Mouse (Mus musculus) hindbrain, embryonic 11.5 days (tissue): Measurements from ENCODE around the gene 1700015F17Rik. TPM values are rescaled to one million over a fixed set of nuclear protein-coding genes. Genes with fewer than 3 reads are reported as not detected.

Experiments
- ATAC-seq: fragments of 200-750 bp; cut with Nextera tagmentation; 2 replicates; pipeline ENCODE4 v1.8.0; 2017; ENCODE audit warnings: mild to moderate bottlenecking, moderate TSS enrichment, moderate library complexity; ENCODE audit not compliant: low FRiP score
- DNase-seq: peaks from one replicate; pipeline ENCODE4 v3.0.0-alpha.2; 2015; ENCODE audit warnings: low spot score
- H3K27ac ChIP-seq: fragments of 300-500 bp; sonication (generic); 2 replicates; pipeline ENCODE4 v1.5.1; 2014; ENCODE audit warnings: mild to moderate bottlenecking, low read depth, low read length
- H3K27me3 ChIP-seq: fragments of 300-500 bp; sonication (generic); 2 replicates; pipeline ENCODE4 v1.6.1; 2014; ENCODE audit warnings: mild to moderate bottlenecking, low read length, moderate library complexity, mixed read lengths; ENCODE audit not compliant: control insufficient read depth, insufficient read depth
- H3K36me3 ChIP-seq: fragments of 300-500 bp; sonication (generic); 2 replicates; pipeline ENCODE4 v1.6.1; 2014; ENCODE audit warnings: mild to moderate bottlenecking, low read length, moderate library complexity, mixed read lengths; ENCODE audit not compliant: control insufficient read depth, insufficient read depth
- H3K4me1 ChIP-seq: fragments of 300-500 bp; sonication (generic); replicated peaks from 2 replicates; pipeline ENCODE4 v1.6.1; 2014; ENCODE audit warnings: low read length, mixed read lengths; ENCODE audit not compliant: control insufficient read depth, insufficient read depth
- H3K4me2 ChIP-seq: fragments of 300-500 bp; sonication (generic); replicated peaks from 2 replicates; pipeline ENCODE4 v1.6.1; 2014; ENCODE audit warnings: mild to moderate bottlenecking, low read depth, low read length
- H3K4me3 ChIP-seq: fragments of 300-500 bp; sonication (generic); 2 replicates; pipeline ENCODE4 v1.5.1; 2014; ENCODE audit warnings: low read depth, low read length
- H3K9ac ChIP-seq: fragments of 300-500 bp; sonication (generic); 2 replicates; pipeline ENCODE4 v1.6.1; 2014; ENCODE audit warnings: low read depth, low read length
- H3K9me3 ChIP-seq: fragments of 300-500 bp; sonication (generic); 2 replicates; pipeline ENCODE4 v1.6.1; 2016; ENCODE audit warnings: low read length; ENCODE audit not compliant: control insufficient read depth
- WGBS: fragments of 180-500 bp; shearing (Covaris S2); extraction: QIAGEN DNeasy Blood & Tissue Kit; methylation state at CpG from one replicate; pipeline ENCODE4 v1.1.7; 2014; 5-methylcytosine and 5-hydroxymethylcytosine counted together
- polyA plus RNA-seq: library from polyadenylated mRNA; unstranded; fragments of >200 nt; fragmentation: Nextera tagmentation; extraction: Ambion mirVana; gene quantifications from 2 replicates; pipeline ENCODE4 v1.2.1, GENCODE M21; 2014

1700015F17Rik gene
- polyA plus RNA-seq, 1 experiment from 2014 or later = not detected

DNA sequence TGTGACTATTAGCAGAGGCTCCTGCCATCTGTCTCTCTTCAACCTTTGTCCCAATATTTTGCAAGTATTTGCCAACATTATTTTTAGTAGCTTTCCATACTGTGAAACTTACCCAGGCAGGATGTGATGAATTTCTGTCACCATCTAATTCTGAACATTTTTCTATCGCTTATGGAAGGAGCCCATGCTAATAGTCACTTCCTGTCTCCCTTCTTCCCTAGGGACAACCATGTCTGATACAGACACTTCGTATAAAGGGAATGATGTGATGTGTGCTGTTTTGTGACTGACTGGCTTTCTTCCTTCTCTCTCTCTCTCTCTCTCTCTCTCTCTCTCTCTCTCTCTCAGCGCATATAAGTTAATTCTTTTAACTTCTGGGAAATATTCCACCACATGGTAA, 64.1 kb downstream of the 1700015F17Rik start:
- no peaks in the 10 kb centered on the region for H3K9me3 ChIP-seq
- no peak overlapping the region for H3K4me2 ChIP-seq
- no peaks in the 10 kb centered on the region for H3K4me1 ChIP-seq
- no peak for ATAC-seq
- no peak overlapping the region for H3K27ac ChIP-seq
- 81% methylated on average over 3 of the region's 3 CpGs for WGBS
- no peak for DNase-seq
- no peak overlapping the region for H3K9ac ChIP-seq
- no peak overlapping the region for H3K4me3 ChIP-seq
- no peaks in the 10 kb centered on the region for H3K36me3 ChIP-seq
- H3K27me3 ChIP-seq = no peaks in the 10 kb centered on the region

DNA sequence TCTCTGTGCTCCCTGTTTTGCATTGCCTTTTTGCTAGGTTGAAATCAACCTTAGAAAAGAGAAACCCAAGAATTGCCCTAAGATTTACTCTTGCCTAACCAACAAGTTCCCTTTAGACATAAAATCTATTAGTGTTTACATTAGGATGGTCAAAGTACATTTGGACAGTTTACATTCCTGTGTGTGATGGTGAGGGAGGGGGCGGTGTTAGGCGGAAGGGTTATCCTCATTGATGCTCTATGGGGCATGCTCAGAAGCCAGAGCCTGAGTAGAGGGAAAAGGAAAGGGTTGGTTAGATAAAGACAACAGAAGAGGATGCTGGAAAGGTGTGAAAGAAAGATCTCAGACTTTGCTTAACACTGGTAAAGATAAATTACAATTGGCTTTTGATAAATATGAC, 67.1 kb downstream of the 1700015F17Rik start:
- Histone ChIP-seq H3K36me3 (no peaks in the 10 kb centered on the region), H3K27me3 (no peaks in the 10 kb centered on the region), H3K4me1 (no peaks in the 10 kb centered on the region), H3K9me3 (no peaks in the 10 kb centered on the region), H3K27ac (no peak overlapping the region), H3K4me2 (no peak overlapping the region), H3K9ac (no peak overlapping the region), H3K4me3 (no peak overlapping the region)
- DNase-seq (no peak), ATAC-seq (no peak)
- 98% methylated on average over 2 of the region's 2 CpGs for WGBS

DNA sequence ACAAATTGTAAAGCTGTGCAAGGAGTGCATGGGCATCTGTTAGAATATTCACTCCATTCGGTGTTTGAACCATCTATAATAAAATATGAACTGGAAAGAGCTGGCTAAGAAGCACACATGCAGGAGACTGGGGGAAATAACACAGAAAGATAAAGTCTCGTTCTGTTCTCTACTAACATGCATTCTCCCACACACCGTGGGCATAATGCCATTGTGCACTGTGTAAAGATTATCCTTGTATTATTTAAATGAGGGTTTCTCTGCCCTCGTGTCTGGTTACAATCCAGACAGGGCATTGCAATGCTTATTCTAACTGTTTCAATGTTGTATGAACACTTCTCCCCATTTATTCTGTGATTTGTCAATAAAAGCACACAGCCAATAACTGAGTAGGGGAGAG, 77.0 kb downstream of the 1700015F17Rik start:
- Histone ChIP-seq H3K4me1 (no peaks in the 10 kb centered on the region), H3K4me3 (no peak overlapping the region), H3K27me3 (no peaks in the 10 kb centered on the region), H3K36me3 (no peaks in the 10 kb centered on the region), H3K27ac (no peak overlapping the region), H3K9me3 (no peaks in the 10 kb centered on the region), H3K4me2 (no peak overlapping the region), H3K9ac (no peak overlapping the region)
- DNase-seq (no peak), ATAC-seq (no peak)
- WGBS = 74% methylated on average over 4 of the region's 4 CpGs

- Histone ChIP-seq H3K4me3 (no peak overlapping the region), H3K9ac (no peak overlapping the region), H3K9me3 (no peaks in the 10 kb centered on the region), H3K27ac (no peak overlapping the region), H3K4me1 (no peaks in the 10 kb centered on the region), H3K27me3 (no peaks in the 10 kb centered on the region), H3K4me2 (no peak overlapping the region), H3K36me3 (no peaks in the 10 kb centered on the region)
- 59% methylated on average over 3 of the region's 3 CpGs for WGBS
- ATAC-seq (no peak), DNase-seq (no peak)
Measured at GRCm38 (mm10) chr5:5392786-5393185, 86.2 kb downstream of the 1700015F17Rik start.

Other genes with a start within 250 kb of the 1700015F17Rik start
- gene Cdk14, start 58.8 kb downstream of the 1700015F17Rik start, polyA plus RNA-seq = 33.7 and 35.7 TPM in 2 replicates
- 25.7 and 30.9 TPM in 2 replicates for gene Cldn12, start 35.8 kb upstream of the 1700015F17Rik start, polyA plus RNA-seq
- gene Gtpbp10, start 80.4 kb upstream of the 1700015F17Rik start, polyA plus RNA-seq = 34.5 and 37.2 TPM in 2 replicates
- gene Gm8773, start 94.7 kb upstream of the 1700015F17Rik start, polyA plus RNA-seq = 4.0 and 5.0 TPM in 2 replicates
- gene Cfap69, start 185.1 kb upstream of the 1700015F17Rik start, polyA plus RNA-seq = 8.0 and 9.6 TPM in 2 replicates
- gene Steap2, start 215.4 kb upstream of the 1700015F17Rik start, polyA plus RNA-seq = 5.5 and 7.5 TPM in 2 replicates